Mouse (Mus musculus) skeletal muscle tissue, postnatal 0 days (tissue): ENCODE data around the gene Dus2. TPM values are rescaled to one million over a fixed set of nuclear protein-coding genes. Genes with fewer than 3 reads are reported as not detected.

Experiments
- microRNA-seq, 2 experiments: library from miRNA; unstranded; fragments of <30 nt; microRNA quantifications; one replicate each; pipeline ENCODE4; 2016
- polyA plus RNA-seq: library from polyadenylated mRNA; unstranded; fragments of >200 nt; fragmentation: Nextera tagmentation; extraction: Ambion mirVana; gene quantifications from 2 replicates; pipeline ENCODE4 v1.2.1, GENCODE M21; 2015

Dus2 gene
- polyA plus RNA-seq = 15.0 and 15.5 TPM in 2 replicates

DNA sequence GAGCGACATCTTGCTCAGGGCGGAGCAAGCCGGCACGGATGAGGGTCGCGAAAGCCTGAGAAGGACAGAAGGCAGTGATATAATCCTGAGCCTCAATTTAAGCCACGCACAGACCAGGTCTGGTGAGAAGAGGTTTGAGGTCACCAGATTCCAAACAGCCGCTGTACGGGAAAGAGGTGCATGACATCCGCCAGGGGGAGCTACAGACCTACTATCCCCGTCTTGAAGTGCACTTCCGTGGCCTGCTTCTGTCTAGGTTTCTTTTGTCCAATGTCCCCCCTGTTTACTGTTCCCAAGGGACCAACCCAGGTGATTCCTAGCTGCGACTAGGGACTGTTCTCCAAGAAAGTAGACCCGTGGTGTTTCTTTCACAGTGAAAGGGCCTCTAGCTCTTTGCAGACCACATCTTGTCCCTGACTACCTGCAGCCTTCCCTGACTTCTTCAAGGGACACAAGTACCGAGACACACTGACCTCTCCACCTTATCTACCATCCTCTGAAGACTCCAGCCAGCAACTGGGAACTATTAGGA lies at the start of gene Dus2:
Gene Dus2, plus strand, starts transcription at position 482 of the 532 bp plus-strand sequence.

DNA sequence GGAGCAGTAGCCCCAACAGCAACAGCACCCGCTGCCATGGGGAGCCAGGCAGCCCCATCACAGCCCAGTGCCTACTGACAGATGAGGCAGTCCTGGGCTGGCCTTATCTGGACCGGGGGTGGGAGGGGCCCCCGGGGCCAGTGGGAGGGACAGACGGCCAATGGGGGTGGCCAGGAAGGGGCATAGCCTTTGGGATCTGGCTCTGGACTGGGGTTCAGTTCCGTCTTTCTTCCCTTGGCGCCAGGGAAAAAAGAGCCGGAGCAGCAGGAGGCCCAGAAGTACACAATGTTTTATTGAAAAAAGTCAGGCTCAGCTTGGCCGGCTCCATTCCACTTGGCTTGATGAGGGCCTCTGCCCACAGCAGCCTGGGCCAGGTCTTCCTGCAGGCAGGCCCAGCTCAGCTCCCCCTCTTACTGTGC lies 47.8 kb upstream of the Dus2 start, which contains the start of gene Lcat:
Gene Lcat, minus strand, starts transcription at position 62 of the 419 bp plus-strand sequence.

DNA sequence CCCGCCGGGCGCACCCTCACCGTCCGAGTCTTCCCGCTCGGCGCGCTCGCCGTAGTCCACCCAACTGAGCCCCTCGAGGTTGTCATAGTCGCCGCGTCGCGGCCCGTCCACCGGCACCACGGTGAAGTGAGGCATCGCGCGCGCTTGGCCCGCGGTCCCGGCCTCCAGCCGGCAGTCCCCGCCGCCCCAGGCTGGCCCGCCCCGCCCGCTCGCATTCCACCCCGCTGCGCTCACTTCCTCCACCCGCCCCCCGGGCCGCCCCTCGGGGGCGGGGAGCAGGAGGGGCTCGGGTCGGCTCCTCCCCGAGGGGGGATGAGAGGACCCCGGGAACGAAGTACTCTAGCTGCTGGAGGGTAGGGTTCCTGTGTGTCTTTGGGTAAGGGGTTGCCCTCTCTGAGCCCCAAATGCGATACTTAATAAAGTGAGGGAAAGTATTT lies 25.2 kb upstream of the Dus2 start, which contains the start of gene Slc12a4:
Gene Slc12a4, minus strand, starts transcription at position 193 of the 437 bp plus-strand sequence.

DNA sequence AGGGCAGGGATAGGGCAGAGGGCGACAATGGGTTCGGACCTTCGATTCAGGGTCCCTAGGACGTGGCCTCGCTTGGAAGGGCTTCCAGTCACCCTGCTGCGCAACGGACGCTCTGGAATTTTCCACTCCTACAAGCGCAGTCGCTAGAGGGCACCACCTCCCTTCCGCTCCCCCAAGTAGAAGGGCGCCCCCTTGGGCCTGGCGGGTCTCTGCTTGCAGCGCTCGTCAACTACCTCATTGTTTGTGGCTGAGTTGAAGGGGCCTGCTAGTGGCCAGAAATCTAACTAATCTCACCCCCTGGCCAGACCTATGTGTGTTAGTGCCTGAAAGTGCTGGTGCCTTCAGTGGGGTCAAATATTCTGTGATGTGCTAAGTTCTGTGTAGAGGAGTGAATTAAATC lies 11.8 kb upstream of the Dus2 start, which contains the start of gene Dpep3:
Gene Dpep3, minus strand, starts transcription at position 105 of the 400 bp plus-strand sequence.

DNA sequence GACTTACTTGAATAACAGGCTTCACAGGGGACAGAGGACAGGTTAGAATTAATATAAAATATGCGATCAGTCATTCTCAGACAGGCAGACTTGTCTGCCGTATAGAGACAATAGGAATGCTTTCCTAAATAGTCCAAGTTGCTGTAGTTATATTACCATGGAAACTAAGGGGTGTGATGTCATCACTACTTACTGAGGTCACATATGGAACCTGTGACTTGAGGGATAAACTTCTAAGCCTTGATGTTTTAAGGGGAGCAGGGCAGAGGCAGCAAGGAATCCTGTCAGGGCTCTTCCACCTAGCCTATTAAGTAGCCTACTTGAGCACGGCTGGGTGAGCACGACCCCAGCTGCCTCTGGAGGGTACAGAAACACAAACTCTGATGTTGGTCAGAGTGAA lies 14.7 kb downstream of the Dus2 start, which contains the start of gene Dpep2nb:
Gene Dpep2nb, minus strand, starts transcription at position 101 of the 400 bp plus-strand sequence.

DNA sequence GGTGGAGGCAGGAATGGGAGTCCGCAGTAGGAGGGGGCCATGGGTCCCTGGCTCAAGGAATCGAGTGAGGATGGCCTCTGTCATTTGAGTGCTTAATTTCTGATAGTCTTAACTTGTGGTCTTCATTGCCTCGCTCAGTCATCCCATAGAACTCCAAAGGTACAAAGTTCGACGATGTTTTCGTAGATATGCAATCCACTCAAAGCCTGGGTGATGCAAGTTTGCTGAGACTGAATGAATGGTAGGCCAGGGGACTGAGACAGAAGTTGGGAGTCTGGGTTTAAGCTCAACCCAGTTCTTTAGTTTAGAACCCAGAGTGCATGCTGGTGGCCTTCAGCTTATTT lies 20.5 kb downstream of the Dus2 start, which contains the start of gene Ddx28:
Gene Ddx28, minus strand, starts transcription at position 240 of the 344 bp plus-strand sequence.

DNA sequence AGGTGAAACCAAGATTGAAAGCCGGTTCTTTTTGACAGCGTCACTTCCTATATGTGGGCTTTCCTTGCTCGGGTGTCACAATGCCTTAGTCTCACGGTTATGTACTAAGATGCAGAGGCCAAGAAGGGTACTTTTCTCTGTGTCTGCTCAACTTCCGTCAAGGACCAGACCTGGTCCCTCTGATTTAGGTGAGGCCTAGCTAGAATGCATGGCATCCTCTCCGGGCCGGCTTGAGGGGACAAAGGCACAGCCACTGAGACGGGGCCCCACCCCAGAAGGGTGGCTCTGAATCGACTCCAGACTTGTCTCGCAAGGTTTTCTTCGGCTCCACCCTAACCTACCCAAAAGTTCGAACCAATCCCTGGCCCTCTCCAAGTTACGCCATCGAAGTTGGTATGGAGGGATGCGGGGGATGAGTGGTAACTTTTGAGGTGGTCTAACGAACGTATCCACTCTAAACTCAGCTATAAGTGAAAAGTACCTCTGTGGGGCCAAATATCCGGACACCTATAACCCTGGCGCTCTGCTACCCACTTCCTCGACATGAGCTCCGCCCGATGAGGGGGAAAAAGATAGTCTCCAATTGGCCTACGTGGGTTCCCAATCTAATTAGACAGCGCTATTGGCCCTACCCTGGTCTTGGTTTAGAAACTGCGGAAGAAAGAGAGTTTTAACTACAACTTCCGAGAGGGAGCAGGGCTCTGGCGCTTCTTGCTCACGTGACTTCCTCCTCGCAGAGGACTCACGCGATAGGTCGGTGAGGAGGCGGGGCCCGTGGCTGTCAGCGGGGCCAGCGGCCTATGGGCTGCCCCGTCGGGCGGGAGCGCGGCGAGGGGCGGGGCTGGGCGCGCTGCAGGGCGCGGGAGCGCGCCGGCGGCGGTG lies 67.8 kb downstream of the Dus2 start, which contains the start of gene Nfatc3:
Gene Nfatc3, plus strand, starts transcription at position 110 of the 882 bp plus-strand sequence.

Small RNAs within 50 kb of the gene (microRNA-seq; reads per million reads assigned to microRNA genes)
- 0 to 0.10 reads per million in 2 experiments for gene Mir7074

Other genes starting within 250 kb of the Dus2 start
- gene Gfod2, start 232.7 kb upstream of the Dus2 start, polyA plus RNA-seq = 5.0 and 7.8 TPM in 2 replicates
- gene Ranbp10, start 164.0 kb upstream of the Dus2 start, polyA plus RNA-seq = 9.3 and 9.6 TPM in 2 replicates
- 0.17 and 0.28 TPM in 2 replicates for gene Tsnaxip1, start 163.6 kb upstream of the Dus2 start, polyA plus RNA-seq
- 9.9 and 12.2 TPM in 2 replicates for gene Cenpt, start 138.1 kb upstream of the Dus2 start, polyA plus RNA-seq
- gene Thap11, start 136.2 kb upstream of the Dus2 start, polyA plus RNA-seq = 52.0 and 52.7 TPM in 2 replicates
- 158 and 164 TPM in 2 replicates for gene Nutf2, start 130.8 kb upstream of the Dus2 start, polyA plus RNA-seq
- 20.2 and 22.6 TPM in 2 replicates for gene Edc4, start 110.5 kb upstream of the Dus2 start, polyA plus RNA-seq
- gene Nrn1l, start 97.8 kb upstream of the Dus2 start, polyA plus RNA-seq = 1.2 and 1.7 TPM in 2 replicates
- 16.8 and 17.0 TPM in 2 replicates for gene Pskh1, start 90.9 kb upstream of the Dus2 start, polyA plus RNA-seq
- gene Ctrl, start 57.5 kb upstream of the Dus2 start, polyA plus RNA-seq = 0.32 TPM in 1 of 2 replicates, not detected in the other
- gene Psmb10, start 52.9 kb upstream of the Dus2 start, polyA plus RNA-seq = 36.6 and 38.1 TPM in 2 replicates
- 0.49 and 0.66 TPM in 2 replicates for gene Lcat, start 48.0 kb upstream of the Dus2 start, polyA plus RNA-seq
- 15.2 and 16.0 TPM in 2 replicates for gene Slc12a4, start 25.2 kb upstream of the Dus2 start, polyA plus RNA-seq
- not detected in 2 replicates for gene Dpep3, start 11.9 kb upstream of the Dus2 start, polyA plus RNA-seq
- not detected in 2 replicates for gene Dpep2nb, start 14.6 kb downstream of the Dus2 start, polyA plus RNA-seq
- 11.5 and 14.0 TPM in 2 replicates for gene Ddx28, start 20.5 kb downstream of the Dus2 start, polyA plus RNA-seq
- gene Nfatc3, start 67.5 kb downstream of the Dus2 start, polyA plus RNA-seq = 2.9 and 3.2 TPM in 2 replicates
- 0.23 and 1.7 TPM in 2 replicates for gene Esrp2, start 145.6 kb downstream of the Dus2 start, polyA plus RNA-seq
- 5.5 and 8.9 TPM in 2 replicates for gene Pla2g15, start 159.1 kb downstream of the Dus2 start, polyA plus RNA-seq
- gene Slc7a6, start 177.5 kb downstream of the Dus2 start, polyA plus RNA-seq = 9.0 and 13.3 TPM in 2 replicates
- 13.8 and 16.6 TPM in 2 replicates for gene Slc7a6os, start 219.6 kb downstream of the Dus2 start, polyA plus RNA-seq
- gene Prmt7, start 219.6 kb downstream of the Dus2 start, polyA plus RNA-seq = 24.2 and 25.2 TPM in 2 replicates